Mouse (Mus musculus) gastrocnemius, postnatal 14 days (tissue): ENCODE results near the gene Gucy2d. TPM values are rescaled to one million over a fixed set of nuclear protein-coding genes. Genes with fewer than 3 reads are reported as not detected.

ENCODE experiments used
- DNase-seq: peaks from one replicate; pipeline ENCODE4 v3.0.0; 2021; ENCODE audit warnings: mixed read lengths
- intact Hi-C: fragments of 180-260 bp; cut with DNase I; formaldehyde crosslinking; loops from one replicate; pipeline ENCODE4 v1.15.1; 2025; ENCODE audit warnings: low total_unique reads
- total RNA-seq, 2 experiments: library from RNA; stranded (reverse); gene quantifications; 2 replicates each; pipeline ENCODE4 v1.2.3; 2021

Gucy2d gene
- total RNA-seq, 2 experiments from 2014 or later = 0.18 TPM; not detected in 1

- intact Hi-C loops = loop anchor here (2.0 kb wide), 1 partner anchor 80 kb away; no protein-coding TSS in a partner anchor
- DNase-seq = peak; percentile 69
Observed at GRCm38 (mm10) chr7:98430785-98431184, 9.4 kb upstream of the Gucy2d start.

- intact Hi-C loops = no loop called here
- no peak for DNase-seq
Observed at GRCm38 (mm10) chr7:98437629-98438028, 2.6 kb upstream of the Gucy2d start.

DNA sequence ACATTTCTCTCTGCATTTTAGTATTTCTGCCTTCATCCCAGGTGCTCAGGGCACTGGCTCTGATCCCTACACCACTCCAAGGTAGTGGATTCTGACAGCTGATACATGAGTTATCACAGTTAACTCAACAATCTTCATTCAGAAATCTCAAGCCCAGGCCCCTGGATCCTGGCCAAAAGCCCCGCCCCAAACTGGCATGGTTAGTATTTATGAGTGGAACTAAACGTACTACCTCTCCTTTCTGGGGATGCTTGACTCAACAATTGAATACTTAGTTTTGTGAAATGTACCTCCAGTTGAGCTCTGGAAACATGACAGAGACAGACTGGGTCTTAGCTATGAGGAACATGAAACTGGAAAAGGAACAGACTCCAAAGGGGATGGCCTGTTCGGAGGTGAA is 6.7 kb downstream of the Gucy2d start:
- intact Hi-C loops = no loop called here
- no peak for DNase-seq

- intact Hi-C loops = no loop called here
- no peak for DNase-seq
Observed at GRCm38 (mm10) chr7:98447585-98448308, 7.5 kb downstream of the Gucy2d start.

GRCm38 (mm10) chr7:98448309-98448630 is 8.1 kb downstream of the Gucy2d start:
- intact Hi-C loops = no loop called here
- no peak for DNase-seq

DNA sequence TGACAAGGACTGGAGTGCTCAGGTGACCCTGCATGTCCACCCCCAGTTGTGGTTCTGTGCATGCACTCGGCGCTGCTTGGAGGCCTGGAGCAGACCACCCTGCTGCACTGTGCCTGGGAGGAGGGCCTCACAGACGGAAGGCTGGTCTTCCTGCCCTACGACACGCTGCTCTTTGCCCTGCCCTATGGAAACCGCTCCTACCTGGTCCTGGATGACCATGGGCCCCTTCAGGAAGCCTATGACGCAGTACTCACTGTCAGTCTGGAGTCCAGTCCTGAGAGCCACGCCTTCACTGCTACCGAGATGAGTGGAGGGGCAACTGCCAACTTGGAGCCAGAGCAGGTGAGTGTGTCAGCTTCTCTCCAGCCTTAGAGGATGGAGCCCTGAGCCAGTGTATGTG is 9.5 kb downstream of the Gucy2d start:
- DNase-seq = no peak
- intact Hi-C loops = no loop called here

DNA sequence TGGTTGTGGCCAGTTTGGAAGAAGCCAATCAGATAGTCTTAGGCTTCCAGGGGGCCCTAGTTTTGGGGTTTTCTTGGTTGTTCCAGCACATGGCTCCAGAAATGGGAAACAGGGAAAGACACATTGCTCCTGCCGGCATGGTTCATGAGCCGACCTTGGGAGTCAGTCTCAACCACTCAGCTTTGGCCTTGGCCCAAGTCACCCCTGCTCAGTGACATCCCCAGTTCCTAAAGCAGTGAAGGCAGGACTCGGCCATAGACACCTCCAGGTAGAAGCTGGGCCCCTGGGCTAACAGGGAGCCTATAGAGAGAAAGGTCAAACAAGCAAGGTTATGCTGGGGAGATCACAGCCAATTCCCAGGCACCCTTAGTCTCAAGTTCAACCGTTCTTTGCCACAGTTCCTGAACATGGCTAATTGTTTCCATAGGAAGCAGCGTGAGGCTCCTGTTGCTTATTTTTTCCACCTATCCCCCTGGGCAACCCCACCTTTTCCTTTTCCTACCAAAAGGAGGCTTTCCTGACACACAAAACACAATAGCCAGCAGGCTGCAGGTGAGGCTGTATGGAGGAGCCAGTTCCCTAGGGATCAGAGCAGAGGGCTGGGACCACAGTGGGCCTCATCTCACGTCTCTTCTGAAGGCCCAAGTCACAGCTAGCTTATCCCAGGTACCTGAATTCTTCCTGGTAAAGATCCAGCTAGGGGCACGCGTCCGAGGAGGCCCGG is 14.3 kb downstream of the Gucy2d start:
- intact Hi-C loops = no loop called here
- no peak for DNase-seq

DNA sequence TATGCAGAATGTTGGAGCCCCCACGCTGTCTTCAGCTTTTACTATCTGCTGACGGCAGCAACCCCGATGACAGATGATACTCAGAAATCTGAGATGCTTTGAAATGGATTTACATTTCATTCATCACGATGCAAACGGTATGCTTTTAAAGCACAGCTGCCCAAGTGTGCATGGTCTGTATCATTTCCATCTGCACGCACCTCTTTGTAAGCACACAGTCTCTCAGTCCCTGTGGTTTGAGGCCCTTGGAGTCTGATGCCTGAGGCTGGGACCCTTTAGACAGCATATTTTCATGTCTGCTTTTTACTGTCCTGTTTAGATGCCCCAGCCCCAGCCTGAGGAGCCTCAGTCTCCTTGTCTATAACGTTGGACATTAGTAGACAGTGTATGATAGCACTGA is 20.1 kb downstream of the Gucy2d start:
- DNase-seq = no peak
- intact Hi-C loops = no loop called here

- DNase-seq = no peak
- intact Hi-C loops = no loop called here
Observed at GRCm38 (mm10) chr7:98469089-98469488, 28.9 kb downstream of the Gucy2d start.

- DNase-seq = no peak
- intact Hi-C loops = no loop called here
Observed at GRCm38 (mm10) chr7:98472529-98472928, 32.3 kb downstream of the Gucy2d start.

- intact Hi-C loops = no loop called here
- DNase-seq = no peak
Observed at GRCm38 (mm10) chr7:98474558-98474957, 34.3 kb downstream of the Gucy2d start.

DNA sequence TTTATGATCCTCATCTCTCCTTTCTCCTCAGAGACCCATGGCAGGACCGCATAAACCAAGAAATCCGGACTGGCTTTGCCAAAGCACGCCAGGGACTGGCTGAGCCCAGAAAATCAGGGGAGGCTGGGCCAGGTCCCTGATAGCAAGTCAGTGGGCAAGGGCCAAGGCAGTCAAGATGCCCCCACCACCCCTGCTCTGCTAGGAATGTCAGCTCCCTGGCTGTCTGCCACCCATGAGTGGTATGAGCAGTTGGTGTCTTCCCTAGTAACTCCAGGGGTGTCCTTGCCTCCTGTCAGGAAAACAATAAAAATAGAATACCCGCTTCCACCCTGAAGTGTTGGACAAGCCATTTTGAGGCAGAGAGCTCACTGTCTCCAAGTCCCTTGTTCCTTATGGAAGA is 36.9 kb downstream of the Gucy2d start:
- intact Hi-C loops = loop anchor here (5.0 kb wide), 1 partner anchor 305 kb away; no protein-coding TSS in a partner anchor

DNA sequence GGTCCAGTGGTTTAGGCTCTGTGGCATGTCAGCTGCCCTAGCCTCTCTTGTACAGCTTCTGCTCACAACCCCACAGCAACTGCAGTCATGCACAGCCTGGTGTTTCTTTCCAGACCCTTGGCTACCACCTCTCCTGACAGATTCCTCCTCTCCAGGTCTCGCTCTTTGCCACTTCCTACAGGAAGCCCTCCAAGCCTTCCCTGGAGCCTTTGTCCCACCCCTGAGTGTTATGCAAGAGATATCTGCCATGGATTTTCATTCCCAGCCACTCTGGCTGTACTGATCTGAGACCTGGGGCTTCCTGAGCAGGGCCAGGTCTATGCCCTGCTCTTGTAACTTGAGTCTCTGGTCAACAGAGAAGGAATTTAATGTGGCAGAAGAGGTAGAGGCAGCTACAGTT is 40.3 kb downstream of the Gucy2d start:
- DNase-seq = no peak
- intact Hi-C loops = loop anchor here (5.0 kb wide), 2 partner anchors 112 to 127 kb away; no protein-coding TSS in a partner anchor

More for the DNA sequence above, 36.9 kb downstream of the Gucy2d start:
- peak; percentile 69 for DNase-seq

DNA sequence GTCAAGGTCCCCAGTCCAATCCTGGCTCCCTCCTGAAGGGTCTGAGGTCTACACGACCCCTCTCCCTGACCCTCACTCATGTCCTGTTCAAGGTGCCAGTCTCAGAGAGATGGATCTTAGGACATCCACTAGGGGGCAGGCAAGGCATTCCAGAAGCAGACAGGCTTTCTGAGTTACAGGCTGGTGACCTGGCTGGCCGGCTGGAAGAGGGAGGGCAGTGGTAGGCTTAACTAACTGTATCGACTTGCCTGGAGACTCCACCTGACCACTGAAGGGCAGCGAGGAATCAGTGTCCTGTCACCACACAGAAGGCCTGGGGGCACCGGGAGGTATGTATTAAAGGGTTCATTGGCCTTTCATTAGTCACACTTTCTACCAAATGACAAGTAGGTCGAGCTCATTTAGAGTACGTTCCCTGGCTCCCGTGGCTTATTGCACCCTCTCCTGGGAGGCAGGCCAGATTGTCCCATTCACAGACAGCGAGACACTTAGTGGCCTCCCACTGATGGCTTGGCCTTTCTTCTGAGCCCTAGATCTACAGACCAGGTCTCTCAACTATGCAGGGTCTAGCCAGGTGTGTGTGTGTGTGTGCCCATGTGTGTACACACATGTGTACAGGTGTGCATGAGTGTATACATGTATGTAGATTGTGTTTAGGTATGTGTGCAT is 41.0 kb downstream of the Gucy2d start:
- intact Hi-C loops = loop anchor here (5.0 kb wide), 2 partner anchors 111 to 126 kb away; no protein-coding TSS in a partner anchor
- DNase-seq = peak; percentile 83

DNA sequence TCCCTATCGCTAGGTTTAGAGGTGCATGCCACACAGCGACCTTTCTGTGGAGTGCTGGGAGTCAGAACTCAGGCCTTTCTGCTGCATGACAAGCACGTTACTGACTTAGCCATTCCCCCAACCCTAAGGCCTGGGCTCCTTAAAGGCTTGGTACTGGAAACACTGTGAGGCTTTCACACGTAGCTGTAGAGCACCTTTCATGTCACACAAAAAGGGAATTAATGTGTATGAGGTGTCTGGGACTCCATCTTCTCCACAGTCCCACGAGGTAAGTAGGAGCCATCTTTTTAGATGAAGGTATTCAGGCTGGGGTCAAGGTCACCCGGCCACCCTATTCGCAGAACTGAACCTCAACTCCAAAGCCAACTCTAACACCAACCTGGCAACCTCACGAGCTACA is 41.6 kb downstream of the Gucy2d start:
- intact Hi-C loops = loop anchor here (5.0 kb wide), 2 partner anchors 110 to 125 kb away; no protein-coding TSS in a partner anchor
- no peak for DNase-seq

DNA sequence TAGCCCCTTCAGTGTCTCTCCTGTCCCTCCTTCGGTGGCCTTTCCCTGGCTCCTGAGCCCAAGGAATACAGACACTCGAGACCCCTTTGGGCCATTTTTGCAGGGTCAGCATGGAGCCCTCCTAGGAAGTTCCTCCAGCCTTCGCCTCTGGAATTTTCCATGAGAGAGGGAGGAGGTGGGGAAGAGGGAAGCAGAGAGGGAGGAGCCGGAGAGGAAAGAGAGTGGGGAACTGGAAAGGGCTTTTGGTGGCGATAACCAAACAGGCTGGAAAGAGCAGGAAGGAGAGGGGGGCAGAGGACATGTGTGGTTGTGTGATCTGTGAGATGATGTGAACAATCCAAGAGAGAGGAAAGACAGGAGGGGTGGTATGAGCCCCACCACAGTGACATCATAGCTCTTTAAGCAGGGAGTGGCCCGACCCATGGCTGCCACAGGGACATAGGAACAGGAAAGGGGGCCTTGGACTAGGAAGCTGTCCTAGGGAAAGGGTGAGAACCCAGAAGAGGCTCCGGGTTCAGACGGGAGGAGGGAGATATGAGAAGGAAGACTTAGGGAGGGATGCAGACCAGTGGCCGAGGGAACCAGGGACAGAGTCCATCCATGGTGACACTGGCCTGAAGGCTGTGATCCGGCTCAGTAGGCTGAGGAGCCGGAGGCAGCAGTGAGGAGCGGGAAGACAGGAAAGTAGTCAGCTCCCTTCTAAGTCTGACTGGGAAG is 42.5 kb downstream of the Gucy2d start:
- intact Hi-C loops = loop anchor here (5.0 kb wide), 2 partner anchors 110 to 125 kb away; no protein-coding TSS in a partner anchor
- no peak for DNase-seq

- DNase-seq = no peak
- intact Hi-C loops = loop anchor here (5.0 kb wide), 2 partner anchors 109 to 124 kb away; no protein-coding TSS in a partner anchor
Observed at GRCm38 (mm10) chr7:98483268-98483607, 43.0 kb downstream of the Gucy2d start.

DNA sequence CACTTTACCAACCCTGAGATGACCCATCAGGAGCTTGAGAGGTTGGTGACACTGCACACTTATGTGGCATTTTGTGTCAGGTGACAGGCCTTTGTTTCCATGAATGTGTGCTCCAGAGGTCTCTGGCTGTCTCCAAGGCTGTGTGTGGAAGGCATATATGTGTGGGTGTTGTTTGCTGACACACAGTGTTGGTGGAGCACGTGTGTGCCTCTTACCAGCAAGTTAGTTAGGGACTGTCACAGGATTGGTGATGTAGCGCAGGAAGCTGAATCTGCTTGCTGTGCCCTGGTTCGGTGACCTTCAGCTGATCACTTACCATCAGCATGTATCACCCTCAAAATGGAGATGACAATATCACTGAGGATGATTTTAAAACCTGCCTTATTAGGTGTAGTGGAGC is 44.7 kb downstream of the Gucy2d start:
- no peak for DNase-seq
- intact Hi-C loops = loop anchor here (5.0 kb wide), 2 partner anchors 107 to 122 kb away; no protein-coding TSS in a partner anchor

DNA sequence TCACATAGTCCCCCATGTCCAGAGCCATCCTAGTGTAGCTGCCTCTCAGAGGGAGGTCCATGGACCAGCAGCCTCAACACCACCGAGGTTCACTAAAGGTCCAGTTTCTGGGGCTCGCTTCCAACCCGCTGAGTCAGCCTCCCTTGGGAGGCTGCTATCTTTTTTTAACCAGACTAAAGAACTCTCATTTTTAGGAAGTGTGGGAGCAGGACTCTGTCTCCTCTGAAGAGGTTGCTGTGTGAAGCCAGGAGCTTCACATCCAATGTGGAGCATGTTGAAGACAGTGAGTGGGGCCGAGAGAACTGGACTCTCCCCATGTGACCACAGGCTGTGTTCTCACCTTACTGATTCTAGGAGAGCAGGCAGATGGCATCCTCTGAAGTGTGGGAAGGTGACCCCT is 45.3 kb downstream of the Gucy2d start:
- intact Hi-C loops = no loop called here
- no peak for DNase-seq

DNA sequence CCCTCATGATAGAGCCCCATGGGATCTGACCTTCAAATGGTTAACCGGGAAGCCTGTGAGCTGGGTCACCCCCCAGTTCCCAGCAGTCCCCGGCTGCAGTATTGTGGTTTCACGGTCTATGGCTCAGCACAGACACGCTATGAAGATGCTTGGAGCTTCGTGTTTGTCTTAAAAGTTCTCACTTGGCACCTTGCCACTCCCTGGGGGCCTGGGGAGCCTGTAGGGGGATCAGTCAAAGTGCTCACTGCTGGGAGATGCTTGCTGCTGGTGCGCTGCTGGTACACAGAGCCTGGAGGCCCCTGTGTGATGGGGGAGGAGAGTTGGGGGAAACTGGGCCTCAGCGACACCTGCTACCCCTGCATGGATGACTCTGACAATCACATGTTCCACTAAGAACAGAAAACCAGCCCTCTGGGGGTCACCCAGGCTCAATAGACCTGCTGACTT is 46.3 kb downstream of the Gucy2d start:
- intact Hi-C loops = no loop called here
- no peak for DNase-seq
